Mouse (Mus musculus) myocyte (in vitro differentiated cells): ENCODE measurements around the gene Tpsb2.

Experiments
- CEBPB ChIP-seq: IDR thresholded peaks from 2 replicates; pipeline ENCODE4 v1.6.1; 2011; ENCODE audit warnings: mild to moderate bottlenecking, moderate library complexity; ENCODE audit not compliant: poor library complexity, insufficient read depth, severe bottlenecking
- E2F4 ChIP-seq: IDR thresholded peaks from one replicate; pipeline ENCODE4 v1.6.1; 2011; ENCODE audit warnings: mild to moderate bottlenecking, control low read depth, moderate library complexity; ENCODE audit not compliant: insufficient read depth
- MAX ChIP-seq: IDR thresholded peaks from one replicate; pipeline ENCODE4 v1.6.1; 2011; ENCODE audit warnings: low read depth, mild to moderate bottlenecking, control low read depth
- MYOD1 ChIP-seq, 3 experiments: IDR thresholded peaks; one replicate each; pipeline ENCODE4 v1.6.1; 2011; ENCODE audit warnings: control low read depth in 2 of 3, low read depth in 2 of 3, mild to moderate bottlenecking in 2 of 3, moderate library complexity in 1 of 3; ENCODE audit not compliant: insufficient read length in 2 of 3, control insufficient read depth in 1 of 3
- MYOG ChIP-seq, 3 experiments: IDR thresholded peaks; one replicate each; pipeline ENCODE4 v1.6.1; 2011; ENCODE audit warnings: control low read depth in 2 of 3, low read depth in 2 of 3, mild to moderate bottlenecking in 2 of 3; ENCODE audit not compliant: insufficient read length in 2 of 3, control insufficient read depth in 1 of 3, insufficient read depth in 1 of 3
- POLR2A ChIP-seq: IDR thresholded peaks from one replicate; pipeline ENCODE4 v1.6.1; 2011; ENCODE audit warnings: low read depth, mild to moderate bottlenecking, control low read depth, moderate library complexity; ENCODE audit not compliant: insufficient read length
- POLR2AphosphoS2 ChIP-seq: IDR thresholded peaks from one replicate; pipeline ENCODE4 v1.6.1; 2011; ENCODE audit warnings: low read depth, control low read depth; ENCODE audit not compliant: insufficient read length
- REST ChIP-seq: IDR thresholded peaks from one replicate; pipeline ENCODE4 v1.6.1; 2011; ENCODE audit warnings: mild to moderate bottlenecking, control low read depth, moderate library complexity; ENCODE audit not compliant: insufficient read depth, insufficient read length
- SRF ChIP-seq: IDR thresholded peaks from one replicate; pipeline ENCODE4 v1.6.1; 2011; ENCODE audit warnings: low read depth; ENCODE audit not compliant: control insufficient read depth, insufficient read length
- TCF12 ChIP-seq: IDR thresholded peaks from one replicate; pipeline ENCODE4 v1.6.1; 2011; ENCODE audit warnings: mild to moderate bottlenecking, control low read depth; ENCODE audit not compliant: poor library complexity, insufficient read depth, severe bottlenecking
- TCF3 ChIP-seq: IDR thresholded peaks from one replicate; pipeline ENCODE4 v1.6.1; 2011; ENCODE audit warnings: low read depth, control low read depth; ENCODE audit not compliant: insufficient read length
- USF1 ChIP-seq: IDR thresholded peaks from one replicate; pipeline ENCODE4 v1.6.1; 2011; ENCODE audit warnings: low read depth, mild to moderate bottlenecking, control low read depth, moderate library complexity

GRCm38 (mm10) chr17:25417990-25418389 lies 51.9 kb downstream of the Tpsb2 start:
- TF ChIP-seq POLR2A (no peak), MYOD1 (IDR thresholded peaks at IDR 0.05; ENCODE audit: control insufficient read depth in 1 of 3, insufficient read length in 2 of 3, low read depth in 2 of 3) (no peak), E2F4 (no peak), POLR2AphosphoS2 (no peak), USF1 (peak; percentile 39), CEBPB (no peak), REST (no peak), TCF12 (no peak), MYOG (IDR thresholded peaks at IDR 0.05; ENCODE audit: control insufficient read depth in 1 of 3, insufficient read depth in 1 of 3, insufficient read length in 2 of 3, low read depth in 2 of 3) (no peak), MAX (no peak), SRF (no peak), TCF3 (no peak)
